Mouse (Mus musculus): ENCODE measurements at regions not wholly inside any gene's neighbourhood (a gene's known extent, or its start where the extent isn't known, plus 50 kb on each side); places are given as distances from the start of the nearest gene placed in this dataset.
"Not testable (repeated sequence)": the region's sequence is repeated elsewhere in the genome, so short reads cannot be mapped to it uniquely, and the experiment has no call there.

DNA sequence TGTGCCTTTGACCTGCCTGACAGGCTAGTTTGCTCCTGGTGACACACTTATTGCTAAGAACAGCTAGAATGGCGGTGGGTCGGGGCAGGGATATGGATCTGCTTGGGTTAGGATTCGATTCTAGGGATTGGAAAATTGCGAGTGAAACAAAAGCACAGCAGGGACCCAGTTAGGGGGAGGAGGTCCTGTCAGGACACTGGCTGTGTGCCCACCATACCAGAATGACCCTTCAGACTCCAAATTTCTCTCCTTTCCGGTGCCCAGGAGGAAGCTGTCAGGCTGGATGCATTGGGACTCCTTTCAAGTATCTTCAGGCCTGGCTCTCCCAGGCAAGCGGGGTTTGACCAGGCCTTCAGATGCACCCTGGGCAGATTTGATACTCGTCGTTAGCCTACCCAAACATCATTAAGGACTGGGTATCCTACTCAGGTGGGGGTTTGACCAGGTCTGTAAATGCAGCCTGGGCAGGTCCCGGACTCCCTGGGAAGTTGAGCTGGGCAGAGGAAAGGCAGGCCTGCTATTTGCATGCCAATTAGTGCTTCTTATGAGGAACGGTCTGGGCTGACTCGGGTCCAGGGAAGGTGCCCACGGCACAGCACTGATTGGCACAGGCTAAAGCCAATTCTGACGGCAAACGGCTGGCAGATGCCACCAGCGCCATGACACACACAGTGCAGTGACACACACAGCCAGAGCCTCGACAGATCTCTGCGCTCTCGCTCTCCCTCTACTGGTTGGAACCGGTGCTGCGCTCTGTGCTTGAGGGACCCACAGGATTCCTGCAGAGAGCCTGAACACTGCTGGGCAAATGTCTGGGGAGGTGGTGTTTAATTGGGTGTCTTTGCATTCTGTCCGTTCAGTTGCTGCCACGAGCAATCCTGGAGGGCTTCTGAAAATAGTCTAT, 403.3 kb downstream of the Ice1 start:
- peak; percentile 37 for DNase-seq (ENCODE audit: low spot score)
- Histone ChIP-seq H3K27ac (ENCODE audit: low read length) (no peak overlapping the region), H3K36me3 (ENCODE audit: insufficient read depth, low read length) (no peaks in the 10 kb centered on the region), H3K4me2 (replicated peaks; ENCODE audit: low read depth, low read length) (no peak overlapping the region), H3K9me3 (ENCODE audit: low read length) (no peaks in the 10 kb centered on the region), H3K9ac (replicated peaks; ENCODE audit: low read depth) (no peak overlapping the region), H3K4me3 (ENCODE audit: low read depth, low read length) (no peak overlapping the region), H3K27me3 (replicated peaks; ENCODE audit: insufficient read depth, low read length) (no peaks in the 10 kb centered on the region), H3K4me1 (ENCODE audit: insufficient read depth, low read depth, low read length) (no peaks in the 10 kb centered on the region)
- peak; percentile 89 for TF ChIP-seq CTCF (IDR thresholded peaks at IDR 0.05)
- TF ChIP-seq EP300 (IDR thresholded peaks at IDR 0.05), result no peak
- 39% methylated on average over 22 of the region's 22 CpGs for WGBS
- ATAC-seq, result peak; percentile 59

DNA sequence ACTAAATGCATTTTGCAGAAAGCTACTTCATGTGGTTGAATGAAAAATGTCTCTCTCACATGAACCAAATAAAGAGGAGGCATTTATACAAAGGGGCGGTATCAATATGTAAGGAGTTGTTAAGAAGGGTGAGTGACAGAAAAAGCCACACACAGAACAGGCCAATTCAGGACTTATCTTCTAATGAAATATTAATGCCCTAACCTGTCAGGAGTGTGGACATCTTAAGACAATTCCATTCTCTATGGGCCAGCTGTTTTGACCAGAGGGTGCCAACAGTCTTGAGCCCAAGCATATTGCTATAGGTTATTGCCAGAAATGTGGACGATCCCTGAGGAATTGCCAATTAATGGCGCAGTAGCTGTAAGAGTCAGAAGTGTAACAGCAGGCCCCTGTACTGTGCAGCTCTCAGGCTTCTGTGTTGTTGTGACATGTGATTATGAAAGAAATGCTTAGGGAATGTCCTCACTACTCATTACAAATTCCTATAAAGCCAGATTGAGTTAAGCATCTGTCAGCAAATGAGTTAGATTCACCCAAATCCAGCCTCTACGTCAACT, 393.8 kb downstream of the Ice1 start:
- 74% methylated on average over 4 of the region's 4 CpGs for WGBS

DNA sequence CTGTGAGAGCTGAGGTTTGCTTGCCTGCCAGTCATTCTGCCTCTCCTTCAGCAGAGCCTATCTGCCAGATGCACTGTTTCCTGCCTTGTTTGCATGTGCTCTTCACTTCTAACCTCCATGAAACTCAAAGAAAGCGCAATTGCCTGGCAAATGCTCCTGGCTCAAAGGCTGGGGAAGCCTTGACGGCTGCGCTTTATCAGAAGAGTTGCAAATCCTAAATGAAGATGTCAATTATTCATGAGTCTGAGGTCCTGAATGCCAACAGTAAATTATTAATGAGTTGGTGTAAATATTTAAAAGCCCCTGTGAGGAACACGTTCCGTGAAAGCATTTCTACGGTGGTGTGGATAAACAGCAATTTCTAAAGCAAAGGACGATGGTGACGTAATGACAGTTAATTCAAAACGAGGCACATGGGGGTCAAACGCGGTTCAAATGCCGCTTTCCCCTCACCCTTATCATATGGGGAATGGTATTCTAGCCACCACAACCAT, 377.4 kb downstream of the Ice1 start:
- H3K27me3 ChIP-seq (replicated peaks; ENCODE audit: insufficient read depth, low read length), result no peaks in the 10 kb centered on the region
- no peak for TF ChIP-seq CTCF (IDR thresholded peaks at IDR 0.05)
- TF ChIP-seq EP300 (IDR thresholded peaks at IDR 0.05), result no peak
- no peaks in the 10 kb centered on the region for H3K4me1 ChIP-seq (ENCODE audit: insufficient read depth, low read depth, low read length)
- no peaks in the 10 kb centered on the region for H3K36me3 ChIP-seq (ENCODE audit: insufficient read depth, low read length)
- H3K9ac ChIP-seq (replicated peaks; ENCODE audit: low read depth), result no peak overlapping the region
- no peak for ATAC-seq
- WGBS, result 32% methylated on average over 12 of the region's 12 CpGs
- H3K27ac ChIP-seq (ENCODE audit: low read length), result no peak overlapping the region
- DNase-seq (ENCODE audit: low spot score), result no peak
- no peaks in the 10 kb centered on the region for H3K9me3 ChIP-seq (ENCODE audit: low read length)
- no peak overlapping the region for H3K4me3 ChIP-seq (ENCODE audit: low read depth, low read length)
- H3K4me2 ChIP-seq (replicated peaks; ENCODE audit: low read depth, low read length), result no peak overlapping the region

More for the DNA sequence above, 393.8 kb downstream of the Ice1 start:
- no peak overlapping the region for H3K4me3 ChIP-seq (ENCODE audit: low read depth, low read length)
- H3K27me3 ChIP-seq (replicated peaks; ENCODE audit: insufficient read depth, low read length), result no peaks in the 10 kb centered on the region
- H3K36me3 ChIP-seq (ENCODE audit: insufficient read depth, low read length), result no peaks in the 10 kb centered on the region
- H3K9ac ChIP-seq (replicated peaks; ENCODE audit: low read depth), result no peak overlapping the region
- H3K4me1 ChIP-seq (ENCODE audit: insufficient read depth, low read depth, low read length), result no peaks in the 10 kb centered on the region
- H3K4me2 ChIP-seq (replicated peaks; ENCODE audit: low read depth, low read length), result no peak overlapping the region
- H3K27ac ChIP-seq (ENCODE audit: low read length), result no peak overlapping the region
- no peaks in the 10 kb centered on the region for H3K9me3 ChIP-seq (ENCODE audit: low read length)
- DNase-seq (ENCODE audit: low spot score) (peak; percentile 61), ATAC-seq (peak; percentile 84)
- TF ChIP-seq EP300 (IDR thresholded peaks at IDR 0.05) (no peak), CTCF (IDR thresholded peaks at IDR 0.05) (no peak)

DNA sequence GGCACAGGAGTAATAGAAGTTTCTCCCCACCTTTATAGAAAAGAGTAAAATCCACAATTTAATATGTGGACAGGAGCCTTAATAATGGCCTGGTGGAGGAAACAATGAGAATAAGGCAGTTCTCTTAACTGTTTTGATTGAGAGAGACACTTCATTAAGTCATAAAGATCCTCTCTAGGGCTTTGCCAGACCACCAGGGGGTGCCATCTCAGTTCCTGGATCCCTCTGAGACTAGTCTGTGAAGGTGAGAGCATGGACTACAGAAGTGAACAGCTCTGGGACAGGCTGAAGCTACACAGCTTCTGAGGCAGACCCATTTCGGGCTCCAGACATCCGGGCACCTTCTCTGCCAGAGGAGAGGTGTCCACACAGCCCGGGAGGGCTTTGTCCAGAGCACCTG, 373.8 kb downstream of the Ice1 start:
- Histone ChIP-seq H3K27ac (ENCODE audit: low read length) (no peak overlapping the region), H3K36me3 (ENCODE audit: insufficient read depth, low read length) (no peaks in the 10 kb centered on the region), H3K4me2 (replicated peaks; ENCODE audit: low read depth, low read length) (no peak overlapping the region), H3K4me1 (ENCODE audit: insufficient read depth, low read depth, low read length) (no peaks in the 10 kb centered on the region), H3K9ac (replicated peaks; ENCODE audit: low read depth) (no peak overlapping the region), H3K27me3 (replicated peaks; ENCODE audit: insufficient read depth, low read length) (no peaks in the 10 kb centered on the region), H3K9me3 (ENCODE audit: low read length) (no peaks in the 10 kb centered on the region), H3K4me3 (ENCODE audit: low read depth, low read length) (no peak overlapping the region)
- no peak for DNase-seq (ENCODE audit: low spot score)
- WGBS, result 83% methylated on average over 3 of the region's 3 CpGs
- no peak for ATAC-seq
- TF ChIP-seq EP300 (IDR thresholded peaks at IDR 0.05) (no peak), CTCF (IDR thresholded peaks at IDR 0.05) (peak; percentile 33; the same call in 1 of the 2 replicates)

DNA sequence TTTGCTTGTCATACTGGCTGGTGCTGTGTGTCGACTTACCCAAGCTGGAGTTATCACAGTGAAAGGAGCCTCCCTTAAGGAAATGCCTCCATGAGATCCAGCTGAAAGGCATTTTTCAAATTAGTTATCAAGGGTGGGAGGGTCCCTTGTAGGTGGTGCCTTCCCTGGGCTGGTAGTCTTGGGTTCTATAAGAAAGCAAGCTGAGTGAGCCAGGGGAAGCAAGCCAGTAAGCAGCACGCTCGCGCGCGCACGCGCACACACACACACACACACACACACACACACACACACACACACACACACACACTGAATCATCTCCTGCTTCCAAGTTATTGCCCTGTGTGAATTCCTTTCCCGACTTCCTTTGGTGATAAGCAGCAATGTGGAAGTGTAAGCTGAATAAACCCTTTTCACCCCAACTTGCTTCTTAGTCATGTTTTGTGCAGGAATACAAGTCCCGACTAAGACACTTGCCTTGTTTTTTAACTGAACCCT, 360.5 kb downstream of the Ice1 start:
- H3K4me3 ChIP-seq (ENCODE audit: low read depth, low read length); H3K9ac ChIP-seq (replicated peaks; ENCODE audit: low read depth); H3K27me3 ChIP-seq (replicated peaks; ENCODE audit: insufficient read depth, low read length); H3K9me3 ChIP-seq (ENCODE audit: low read length); H3K4me1 ChIP-seq (ENCODE audit: insufficient read depth, low read depth, low read length); H3K4me2 ChIP-seq (replicated peaks; ENCODE audit: low read depth, low read length); H3K27ac ChIP-seq (ENCODE audit: low read length); DNase-seq (ENCODE audit: low spot score); ATAC-seq; H3K36me3 ChIP-seq (ENCODE audit: insufficient read depth, low read length): not testable (repeated sequence)
- 52% methylated on average over 6 of the region's 10 CpGs for WGBS

Data from lung, postnatal 0 days (tissue).